Mouse (Mus musculus): ENCODE data around the gene Draxin.

Gene Draxin

GRCm38 (mm10) chr4:148114758-148115391, 15.6 kb downstream of the Draxin start:
- DNase-seq = peak; percentile 86 to 87

- no peak for DNase-seq
These were observed 18.0 kb downstream of the Draxin start for GRCm38 (mm10) chr4:148112519-148112918.

GRCm38 (mm10) chr4:148109215-148109614, 21.3 kb downstream of the Draxin start:
- no peak for DNase-seq

GRCm38 (mm10) chr4:148108565-148109100, 21.9 kb downstream of the Draxin start:
- DNase-seq = no peak

GRCm38 (mm10) chr4:148107621-148108291, 22.7 kb downstream of the Draxin start:
- no peak for DNase-seq

GRCm38 (mm10) chr4:148104146-148104545, 26.4 kb downstream of the Draxin start:
- DNase-seq = no peak

GRCm38 (mm10) chr4:148101801-148102527, 28.5 kb downstream of the Draxin start:
- DNase-seq = peak; percentile 38 to 48

GRCm38 (mm10) chr4:148098666-148099065, 31.8 kb downstream of the Draxin start:
- DNase-seq = no peak

GRCm38 (mm10) chr4:148097936-148098335, 32.6 kb downstream of the Draxin start:
- DNase-seq = no peak

- DNase-seq = no peak
These were observed 35.4 kb downstream of the Draxin start for GRCm38 (mm10) chr4:148095081-148095480.

- no peak for DNase-seq
These were observed 36.3 kb downstream of the Draxin start for GRCm38 (mm10) chr4:148094161-148094560.

- DNase-seq = no peak
These were observed 37.8 kb downstream of the Draxin start for GRCm38 (mm10) chr4:148092551-148093271.

- DNase-seq = no peak
These were observed 39.3 kb downstream of the Draxin start for GRCm38 (mm10) chr4:148091181-148091580.

GRCm38 (mm10) chr4:148089166-148089565, 41.3 kb downstream of the Draxin start:
- DNase-seq = no peak

- peak; percentile 85 to 86 for DNase-seq
These were observed 42.5 kb downstream of the Draxin start, which contains the start of gene Agtrap for GRCm38 (mm10) chr4:148087907-148088527. TSS of gene Agtrap (minus strand) at chr4:148088031.

GRCm38 (mm10) chr4:148087091-148087906, 43.2 kb downstream of the Draxin start:
- no peak for DNase-seq

- no peak for DNase-seq
These were observed 44.6 kb downstream of the Draxin start for GRCm38 (mm10) chr4:148085907-148086305.

GRCm38 (mm10) chr4:148085131-148085906, 45.2 kb downstream of the Draxin start:
- DNase-seq = no peak

GRCm38 (mm10) chr4:148084261-148084714, 46.2 kb downstream of the Draxin start:
- no peak for DNase-seq

- DNase-seq = peak; percentile 43 to 48
These were observed 47.2 kb downstream of the Draxin start for GRCm38 (mm10) chr4:148083176-148083899.

All from B cell, adult 2 months (primary cell).